Mouse (Mus musculus): ENCODE results near the gene Cd2. TPM values are rescaled to one million over a fixed set of nuclear protein-coding genes. Genes with fewer than 3 reads are reported as not detected.
A peak's percentile ranks its signal among the peaks of the same experiment; 100 is the strongest.

Cd2 gene
- polyA plus RNA-seq, 1 experiment from 2014 or later, result not detected

DNA sequence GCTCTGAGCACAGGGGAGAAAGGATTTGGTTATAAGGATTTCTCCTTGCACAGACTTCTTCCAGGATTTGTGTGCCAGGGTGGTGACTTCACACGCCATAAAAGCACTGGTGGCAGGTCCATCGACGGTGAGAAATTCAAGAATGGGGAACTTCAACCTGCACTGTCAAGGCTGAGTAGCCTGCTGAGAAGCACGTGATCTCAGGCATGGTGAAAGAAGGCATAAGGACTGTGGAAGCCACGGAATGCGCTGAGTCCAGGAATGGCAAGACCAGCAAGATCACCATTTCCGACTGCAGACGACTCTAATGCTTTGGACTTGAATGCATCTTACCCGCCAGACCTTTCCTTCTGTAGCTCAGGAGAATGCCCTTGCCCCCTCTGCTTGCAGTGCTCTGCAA is 23.2 kb upstream of the Cd2 start:
- Histone ChIP-seq H3K27ac (no peak overlapping the region), H3K4me2 (replicated peaks) (no peak overlapping the region), H3K9ac (no peak overlapping the region), H3K9me3 (ENCODE audit: control insufficient read depth, low read length) (no peaks in the 10 kb centered on the region), H3K27me3 (ENCODE audit: control insufficient read depth, insufficient read depth, low read length) (no peaks in the 10 kb centered on the region), H3K36me3 (replicated peaks; ENCODE audit: control insufficient read depth, insufficient read depth) (no peaks in the 10 kb centered on the region), H3K4me1 (replicated peaks; ENCODE audit: control insufficient read depth, insufficient read depth, low read length) (no peaks in the 10 kb centered on the region), H3K4me3 (replicated peaks; ENCODE audit: low read length) (no peak overlapping the region)
- ATAC-seq (ENCODE audit: low FRiP score), result no peak
- DNase-seq (ENCODE audit: low spot score), result no peak
- WGBS, result 66% methylated on average over 9 of the region's 9 CpGs

DNA sequence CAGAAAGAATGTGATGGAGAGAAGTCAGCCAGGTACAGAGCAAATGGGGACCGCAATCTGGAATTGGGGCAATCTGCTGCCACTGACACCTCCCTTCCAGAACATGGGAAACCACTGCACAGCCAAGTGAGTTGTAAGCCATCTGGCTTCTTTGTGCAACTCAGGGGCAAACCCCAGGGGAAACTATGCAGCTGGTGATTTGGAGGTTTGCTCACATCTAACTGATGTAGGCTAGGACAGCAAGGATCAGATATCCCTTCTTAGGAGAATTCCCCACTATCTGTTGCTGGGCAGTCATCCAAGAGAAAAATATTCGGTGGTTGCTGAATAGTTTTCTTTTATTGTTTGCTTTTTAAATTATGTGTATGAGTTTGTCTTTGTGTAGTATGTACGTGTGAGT is 21.9 kb upstream of the Cd2 start:
- Histone ChIP-seq H3K4me3 (replicated peaks; ENCODE audit: low read length) (no peak overlapping the region), H3K9me3 (ENCODE audit: control insufficient read depth, low read length) (no peaks in the 10 kb centered on the region), H3K9ac (no peak overlapping the region), H3K4me2 (replicated peaks) (no peak overlapping the region), H3K27me3 (ENCODE audit: control insufficient read depth, insufficient read depth, low read length) (no peaks in the 10 kb centered on the region), H3K27ac (no peak overlapping the region), H3K36me3 (replicated peaks; ENCODE audit: control insufficient read depth, insufficient read depth) (no peaks in the 10 kb centered on the region), H3K4me1 (replicated peaks; ENCODE audit: control insufficient read depth, insufficient read depth, low read length) (no peaks in the 10 kb centered on the region)
- DNase-seq (ENCODE audit: low spot score), result no peak
- WGBS, result 76% methylated on average over 3 of the region's 3 CpGs
- no peak for ATAC-seq (ENCODE audit: low FRiP score)

DNA sequence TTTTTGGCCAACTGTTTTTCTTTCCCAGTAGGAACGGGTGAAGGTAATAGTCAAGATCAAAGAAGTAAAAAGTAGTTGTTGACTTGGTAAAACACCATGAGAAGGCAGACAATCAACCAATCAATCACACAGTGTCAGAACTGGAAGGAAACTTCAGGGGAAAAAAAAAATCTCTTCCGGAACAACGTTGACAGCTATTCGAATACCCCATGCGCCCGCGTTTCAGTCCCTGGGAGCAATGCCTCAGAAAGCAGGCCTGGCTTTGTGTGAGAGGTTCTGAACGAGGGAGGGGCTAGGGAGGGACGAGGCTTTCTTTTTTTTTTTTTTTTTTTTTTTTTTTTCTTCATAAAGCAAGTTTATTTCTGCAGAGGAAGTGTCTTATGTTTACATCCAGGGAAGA is 18.4 kb upstream of the Cd2 start:
- H3K4me1 ChIP-seq (replicated peaks; ENCODE audit: control insufficient read depth, insufficient read depth, low read length), result peaks cover 13% of the 10 kb centered on the region; the same call in 1 of the 2 replicates
- H3K4me2 ChIP-seq (replicated peaks), result no peak overlapping the region
- no peaks in the 10 kb centered on the region for H3K27me3 ChIP-seq (ENCODE audit: control insufficient read depth, insufficient read depth, low read length)
- no peaks in the 10 kb centered on the region for H3K36me3 ChIP-seq (replicated peaks; ENCODE audit: control insufficient read depth, insufficient read depth)
- H3K4me3 ChIP-seq (replicated peaks; ENCODE audit: low read length), result no peak overlapping the region
- H3K9me3 ChIP-seq (ENCODE audit: control insufficient read depth, low read length), result no peaks in the 10 kb centered on the region
- no peak for ATAC-seq (ENCODE audit: low FRiP score)
- H3K27ac ChIP-seq, result no peak overlapping the region
- no peak overlapping the region for H3K9ac ChIP-seq
- 72% methylated on average over 9 of the region's 9 CpGs for WGBS
- DNase-seq (ENCODE audit: low spot score), result no peak

DNA sequence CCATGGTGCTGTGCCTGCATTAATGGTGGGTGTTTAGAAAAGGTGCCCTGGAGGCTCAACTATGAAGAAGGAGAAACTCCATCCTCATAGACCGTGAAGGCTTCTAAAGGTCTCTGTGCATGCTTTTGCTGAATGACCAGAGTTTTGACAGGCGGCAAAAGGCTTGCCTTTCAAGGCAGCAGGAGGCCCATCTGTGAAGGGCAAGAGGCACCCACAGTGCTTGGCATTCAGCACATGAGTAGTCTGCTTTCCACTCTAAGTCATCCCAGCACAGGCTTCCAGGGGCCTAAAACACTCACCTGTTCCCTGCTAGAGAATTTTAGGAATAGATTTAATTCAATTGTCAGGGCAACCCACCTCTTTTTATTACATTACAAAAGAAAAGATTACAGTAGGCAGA is 17.3 kb upstream of the Cd2 start:
- no peak for ATAC-seq (ENCODE audit: low FRiP score)
- 67% methylated on average over 2 of the region's 2 CpGs for WGBS

DNA sequence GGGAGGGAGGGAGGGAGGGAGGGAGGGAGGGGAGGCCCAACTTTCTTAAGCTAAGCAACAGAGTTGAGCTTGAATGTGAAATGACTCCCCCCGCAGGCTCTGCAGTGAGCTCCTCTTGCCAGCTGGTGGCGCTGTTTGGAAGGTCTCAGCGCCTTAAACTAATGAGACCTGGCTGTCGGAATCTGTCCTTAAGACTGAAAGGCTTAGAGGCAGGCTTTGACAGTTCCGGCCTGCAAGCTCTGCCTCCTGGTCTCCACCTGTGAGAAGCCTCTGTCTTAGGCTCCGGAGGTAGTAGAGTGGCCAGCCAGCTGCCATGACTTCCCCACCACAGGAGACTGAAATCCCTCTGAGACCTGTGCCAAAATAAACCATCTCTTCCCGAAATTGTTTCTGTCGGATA is 16.4 kb upstream of the Cd2 start:
- Histone ChIP-seq H3K4me1 (replicated peaks; ENCODE audit: control insufficient read depth, insufficient read depth, low read length) (peaks cover 25% of the 10 kb centered on the region), H3K9ac (no peak overlapping the region), H3K4me3 (replicated peaks; ENCODE audit: low read length) (no peak overlapping the region), H3K36me3 (replicated peaks; ENCODE audit: control insufficient read depth, insufficient read depth) (no peaks in the 10 kb centered on the region), H3K4me2 (replicated peaks) (no peak overlapping the region), H3K9me3 (ENCODE audit: control insufficient read depth, low read length) (no peaks in the 10 kb centered on the region), H3K27me3 (ENCODE audit: control insufficient read depth, insufficient read depth, low read length) (no peaks in the 10 kb centered on the region), H3K27ac (no peak overlapping the region)
- 23% methylated on average over 8 of the region's 8 CpGs for WGBS
- peak; percentile 79 for DNase-seq (ENCODE audit: low spot score)
- no peak; the same call in 1 of the 2 replicates for ATAC-seq (ENCODE audit: low FRiP score)

More for the DNA sequence above, 17.3 kb upstream of the Cd2 start:
- no peak for DNase-seq (ENCODE audit: low spot score)
- Histone ChIP-seq H3K36me3 (replicated peaks; ENCODE audit: control insufficient read depth, insufficient read depth) (no peaks in the 10 kb centered on the region), H3K4me2 (replicated peaks) (no peak overlapping the region), H3K9me3 (ENCODE audit: control insufficient read depth, low read length) (no peaks in the 10 kb centered on the region), H3K27ac (no peak overlapping the region), H3K4me3 (replicated peaks; ENCODE audit: low read length) (no peak overlapping the region), H3K9ac (no peak overlapping the region), H3K4me1 (replicated peaks; ENCODE audit: control insufficient read depth, insufficient read depth, low read length) (peaks cover 22% of the 10 kb centered on the region), H3K27me3 (ENCODE audit: control insufficient read depth, insufficient read depth, low read length) (no peaks in the 10 kb centered on the region)

DNA sequence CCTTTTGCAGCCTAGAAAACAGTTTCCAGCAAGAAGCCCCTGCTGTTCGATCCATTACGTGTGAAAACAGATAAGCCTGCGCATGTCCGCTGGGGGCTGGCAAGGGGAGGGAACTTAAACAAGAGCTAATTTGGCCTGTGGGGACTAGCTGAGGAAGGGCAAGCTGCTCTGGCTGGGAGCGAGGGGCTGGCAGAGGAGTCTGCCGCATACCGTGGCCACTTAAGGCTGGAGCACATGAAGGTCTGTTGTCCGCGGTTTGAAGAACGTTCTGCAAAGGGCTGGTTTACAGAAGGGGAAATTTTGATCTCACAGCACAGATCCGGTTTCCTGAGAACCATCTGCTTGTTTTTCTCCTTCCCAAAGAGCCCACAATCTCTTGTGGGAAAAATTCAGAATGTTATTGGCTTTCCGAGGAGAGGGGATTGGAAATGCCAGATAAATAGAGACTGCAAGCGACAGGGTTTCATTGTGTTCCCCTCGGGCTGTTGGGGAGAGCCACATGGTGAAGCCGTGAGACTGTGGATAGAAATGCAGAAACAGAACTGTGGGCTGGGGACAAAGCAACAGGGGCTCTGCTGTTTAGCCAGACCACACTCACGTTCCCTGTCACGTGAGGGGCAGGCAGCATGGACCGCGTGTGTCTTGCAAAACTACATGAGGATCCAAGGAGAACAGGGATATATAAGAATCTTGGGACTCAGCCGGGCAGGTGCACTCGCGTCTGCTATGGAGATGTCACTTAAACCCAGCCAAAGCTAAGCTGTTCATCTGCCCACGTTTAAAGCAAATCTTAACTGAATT is 12.7 kb upstream of the Cd2 start:
- peak overlapping the region; percentile 29 for H3K9ac ChIP-seq
- WGBS, result 21% methylated on average over 23 of the region's 23 CpGs
- no peaks in the 10 kb centered on the region for H3K9me3 ChIP-seq (ENCODE audit: control insufficient read depth, low read length)
- peak overlapping the region; percentile 68 for H3K27ac ChIP-seq
- no peaks in the 10 kb centered on the region for H3K27me3 ChIP-seq (ENCODE audit: control insufficient read depth, insufficient read depth, low read length)
- peak overlapping the region; percentile 9; the same call in 1 of the 2 replicates for H3K4me3 ChIP-seq (replicated peaks; ENCODE audit: low read length)
- H3K36me3 ChIP-seq (replicated peaks; ENCODE audit: control insufficient read depth, insufficient read depth), result no peaks in the 10 kb centered on the region
- DNase-seq (ENCODE audit: low spot score), result peak; percentile 48
- peaks cover 25% of the 10 kb centered on the region for H3K4me1 ChIP-seq (replicated peaks; ENCODE audit: control insufficient read depth, insufficient read depth, low read length)
- peak; percentile 61; the same call in 1 of the 2 replicates for ATAC-seq (ENCODE audit: low FRiP score)
- peak overlapping the region; percentile 46 for H3K4me2 ChIP-seq (replicated peaks)

DNA sequence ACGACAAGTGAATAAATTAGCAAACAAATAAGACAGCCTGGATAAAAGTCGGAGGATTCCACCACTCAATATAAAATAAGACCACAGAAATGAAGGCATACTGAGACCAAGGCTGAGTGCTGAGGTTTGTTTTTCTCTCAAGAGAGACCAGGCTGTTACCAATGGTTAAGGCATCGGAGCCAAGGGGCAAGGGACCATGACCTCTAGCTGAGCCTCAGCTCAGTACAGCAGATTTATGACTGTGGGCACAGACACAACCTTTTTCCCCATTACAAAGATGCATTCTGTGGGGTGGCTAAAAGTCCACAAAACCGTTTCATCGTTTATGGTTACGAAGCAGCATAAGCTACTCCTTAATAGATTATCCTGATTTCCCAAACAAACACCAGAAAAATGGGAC is 11.9 kb upstream of the Cd2 start:
- peaks cover 25% of the 10 kb centered on the region for H3K4me1 ChIP-seq (replicated peaks; ENCODE audit: control insufficient read depth, insufficient read depth, low read length)
- no peak overlapping the region for H3K4me2 ChIP-seq (replicated peaks)
- DNase-seq (ENCODE audit: low spot score), result no peak
- no peak overlapping the region for H3K27ac ChIP-seq
- H3K27me3 ChIP-seq (ENCODE audit: control insufficient read depth, insufficient read depth, low read length), result no peaks in the 10 kb centered on the region
- no peak for ATAC-seq (ENCODE audit: low FRiP score)
- no peaks in the 10 kb centered on the region for H3K36me3 ChIP-seq (replicated peaks; ENCODE audit: control insufficient read depth, insufficient read depth)
- H3K9ac ChIP-seq, result no peak overlapping the region
- H3K9me3 ChIP-seq (ENCODE audit: control insufficient read depth, low read length), result no peaks in the 10 kb centered on the region
- no peak overlapping the region for H3K4me3 ChIP-seq (replicated peaks; ENCODE audit: low read length)
- 80% methylated on average over 6 of the region's 6 CpGs for WGBS

DNA sequence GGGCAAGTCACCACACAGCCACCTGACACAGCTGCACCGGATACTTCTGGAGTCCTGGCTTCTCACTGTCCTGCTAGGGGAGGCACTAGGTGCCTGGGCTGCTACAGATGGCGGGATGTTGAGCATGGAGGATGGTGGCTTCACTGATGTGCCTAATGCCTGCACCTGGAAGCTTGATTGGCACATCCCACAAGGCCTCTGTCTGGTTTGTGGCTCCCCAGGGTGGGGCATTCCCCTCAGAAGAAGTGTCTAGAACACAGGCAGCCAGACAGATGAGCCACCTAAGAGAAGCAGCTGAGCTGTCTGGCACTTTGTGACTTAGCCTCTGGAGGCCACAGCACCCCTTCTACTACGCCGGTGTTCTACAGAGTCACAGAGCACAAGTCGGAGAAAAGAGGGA is 9.5 kb upstream of the Cd2 start:
- no peak overlapping the region for H3K4me3 ChIP-seq (replicated peaks; ENCODE audit: low read length)
- H3K36me3 ChIP-seq (replicated peaks; ENCODE audit: control insufficient read depth, insufficient read depth), result no peaks in the 10 kb centered on the region
- no peak for ATAC-seq (ENCODE audit: low FRiP score)
- H3K27me3 ChIP-seq (ENCODE audit: control insufficient read depth, insufficient read depth, low read length), result no peaks in the 10 kb centered on the region
- no peak overlapping the region for H3K9ac ChIP-seq
- DNase-seq (ENCODE audit: low spot score), result no peak
- H3K9me3 ChIP-seq (ENCODE audit: control insufficient read depth, low read length), result no peaks in the 10 kb centered on the region
- no peak overlapping the region for H3K27ac ChIP-seq
- H3K4me2 ChIP-seq (replicated peaks), result no peak overlapping the region
- WGBS, result 94% methylated on average over 5 of the region's 5 CpGs
- H3K4me1 ChIP-seq (replicated peaks; ENCODE audit: control insufficient read depth, insufficient read depth, low read length), result peaks cover 14% of the 10 kb centered on the region

DNA sequence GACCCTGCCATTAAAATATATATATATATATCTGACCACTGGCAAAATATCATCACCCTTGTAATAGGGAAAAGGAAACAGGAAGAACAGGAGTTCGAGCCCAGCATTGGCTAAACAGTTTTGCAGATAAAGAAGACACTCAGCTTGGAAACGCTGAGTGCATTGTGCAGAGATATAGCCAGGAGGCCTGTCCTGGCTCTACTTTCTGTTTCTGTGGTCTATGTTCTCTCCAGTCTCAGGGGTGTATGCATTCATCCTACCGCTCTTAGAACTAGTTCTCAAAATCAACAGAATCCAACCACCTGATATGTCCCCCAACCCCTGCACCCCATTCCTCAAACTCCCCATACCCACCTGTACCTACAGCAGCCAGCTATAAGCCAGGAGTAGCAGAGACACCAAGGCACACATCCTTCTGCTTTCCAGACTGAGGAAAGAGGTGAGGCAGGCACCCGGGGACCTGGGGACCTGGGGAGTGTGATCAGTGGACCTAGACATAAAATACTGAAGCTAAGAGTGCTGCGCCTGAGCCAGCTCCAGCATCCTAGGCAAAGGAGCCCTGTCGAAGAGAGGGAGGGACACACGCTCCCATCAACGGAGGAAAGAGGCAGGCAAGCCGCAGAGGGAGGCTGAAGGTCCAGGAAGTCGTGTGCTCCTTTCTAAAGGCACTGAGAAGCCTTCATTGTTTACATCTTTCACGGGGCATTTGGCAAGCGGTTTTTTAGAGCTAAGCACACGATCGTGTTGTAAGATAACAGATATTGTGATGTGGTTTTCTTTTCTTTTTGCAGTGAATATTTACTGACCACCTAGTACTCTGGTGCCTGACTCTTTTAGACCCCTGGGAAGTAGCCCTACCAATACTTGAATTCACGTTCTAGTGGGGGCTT is 8.4 kb upstream of the Cd2 start:
- H3K4me2 ChIP-seq (replicated peaks), result no peak overlapping the region
- H3K9me3 ChIP-seq (ENCODE audit: control insufficient read depth, low read length), result no peaks in the 10 kb centered on the region
- H3K36me3 ChIP-seq (replicated peaks; ENCODE audit: control insufficient read depth, insufficient read depth), result no peaks in the 10 kb centered on the region
- DNase-seq (ENCODE audit: low spot score) (no peak), ATAC-seq (ENCODE audit: low FRiP score) (no peak)
- no peaks in the 10 kb centered on the region for H3K27me3 ChIP-seq (ENCODE audit: control insufficient read depth, insufficient read depth, low read length)
- no peak overlapping the region for H3K9ac ChIP-seq
- H3K4me1 ChIP-seq (replicated peaks; ENCODE audit: control insufficient read depth, insufficient read depth, low read length), result peaks cover 13% of the 10 kb centered on the region
- H3K27ac ChIP-seq, result no peak overlapping the region
- H3K4me3 ChIP-seq (replicated peaks; ENCODE audit: low read length), result no peak overlapping the region
- 52% methylated on average over 15 of the region's 15 CpGs for WGBS

Data from hindbrain, embryonic 14.5 days (tissue).